ENCODE assay signal across 8 mouse cellular contexts in genomic region chr14:46385701-46386477, GRCm38 (mm10). TPM values are rescaled to one million over a fixed set of nuclear protein-coding genes. Genes with fewer than 3 reads are reported as not detected.
DNase-seq lines count a peak whose midpoint lies in the region; ATAC-seq lines count a peak whose summit lies in the region.

No protein-coding gene starts in this region.

- H3K4me3 ChIP-seq in forebrain, embryonic 12.5 days (replicated peaks), result peak overlapping the region; percentile 51
- H3K4me3 ChIP-seq in midbrain, embryonic 10.5 days, result peak overlapping the region; percentile 63

- peaks cover 93% of the 10 kb centered on the region for H3K27me3 ChIP-seq in forebrain, embryonic 12.5 days
- peaks cover 99% of the 10 kb centered on the region for H3K27me3 ChIP-seq in midbrain, embryonic 10.5 days (ENCODE audit: low read depth, poor library complexity, severe bottlenecking)

- no peaks in the 10 kb centered on the region for H3K36me3 ChIP-seq in forebrain, embryonic 12.5 days (replicated peaks)
- peaks cover 3% of the 10 kb centered on the region; the same call in 1 of the 2 replicates for H3K36me3 ChIP-seq in midbrain, embryonic 10.5 days

- peaks cover 44% of the 10 kb centered on the region for H3K4me1 ChIP-seq in forebrain, embryonic 12.5 days
- H3K4me1 ChIP-seq in midbrain, embryonic 10.5 days, result peaks cover 56% of the 10 kb centered on the region

- no peak for ATAC-seq in forebrain, embryonic 12.5 days (ENCODE audit: low FRiP score)

- no peak overlapping the region for H3K27ac ChIP-seq in forebrain, embryonic 12.5 days
- H3K27ac ChIP-seq in midbrain, embryonic 10.5 days (replicated peaks), result no peak overlapping the region

- H3K9ac ChIP-seq in forebrain, embryonic 12.5 days, result peak overlapping the region; percentile 36; the same call in 1 of the 2 replicates

- peak overlapping the region; percentile 76 for H3K4me2 ChIP-seq in forebrain, embryonic 12.5 days

- peak; percentile 26 for DNase-seq in gastrocnemius, postnatal 10 days
- no peak for DNase-seq in gastrocnemius, adult 8-10 months (ENCODE audit: low spot score in 2 of 2)
- peak; percentile 59 for DNase-seq in kidney, adult 18-20 months
- peak; percentile 57 for DNase-seq in midbrain, embryonic 10.5 days (ENCODE audit: low spot score)
- DNase-seq in right cerebral cortex, postnatal 25 days, result no peak
- no peak for DNase-seq in cerebellum, postnatal 14 days
- DNase-seq in layer of hippocampus, adult 18-20 months (ENCODE audit: low spot score in 2 of 2), result no peak

- 1% methylated on average over 39 of the region's 39 CpGs for WGBS in forebrain, embryonic 12.5 days
- 1% methylated on average over 39 of the region's 39 CpGs for WGBS in midbrain, embryonic 10.5 days

- H3K9me3 ChIP-seq in forebrain, embryonic 12.5 days, result no peaks in the 10 kb centered on the region
- no peaks in the 10 kb centered on the region for H3K9me3 ChIP-seq in midbrain, embryonic 10.5 days (replicated peaks)

RNA-seq across cellular contexts. Expression of gene Bmp4, which starts 4.6 kb away (rescaled TPM):
- 10 to 100 TPM; 13.9 to 19.7 TPM for total RNA-seq in gastrocnemius, postnatal 10 days (2021)
- total RNA-seq in gastrocnemius, adult 8-10 months (2022), result 10 to 100 TPM in 1 of 4 experiments, 1 to 10 TPM in 3; 2.9 to 10.7 (median 5.5) TPM
- polyA plus RNA-seq in forebrain, embryonic 12.5 days (2016; fragmentation: Nextera tagmentation; extraction: Ambion mirVana), result 8.6 and 13.4 TPM in 2 replicates
- polyA plus RNA-seq in midbrain, embryonic 10.5 days (2016; fragmentation: Nextera tagmentation; extraction: Ambion mirVana), result 9.5 and 10.8 TPM in 2 replicates
- total RNA-seq in layer of hippocampus, adult 18-20 months (2021), result 1 to 10 TPM; 1.2 to 3.0 TPM

RNA-seq across cellular contexts. Expression of gene Gm15217, which starts 6.7 kb away (rescaled TPM):
- not detected for total RNA-seq in gastrocnemius, postnatal 10 days (2021)
- not detected for total RNA-seq in gastrocnemius, adult 8-10 months (2022)
- polyA plus RNA-seq in forebrain, embryonic 12.5 days (2016; fragmentation: Nextera tagmentation; extraction: Ambion mirVana), result not detected in 2 replicates
- polyA plus RNA-seq in midbrain, embryonic 10.5 days (2016; fragmentation: Nextera tagmentation; extraction: Ambion mirVana), result not detected in 2 replicates
- total RNA-seq in layer of hippocampus, adult 18-20 months (2021), result not detected

Comparison
In these comparisons a context has a peak if more than half of its experiments do, and no peak if none do; other contexts are left out.
1. DNase-seq: peak in gastrocnemius, postnatal 10 days (single experiment), kidney, adult 18-20 months (single experiment) and midbrain, embryonic 10.5 days (single experiment); none in gastrocnemius, adult 8-10 months (0 of 2), right cerebral cortex, postnatal 25 days (single experiment), cerebellum, postnatal 14 days (0 of 2) and layer of hippocampus, adult 18-20 months (0 of 2).